Mouse (Mus musculus) liver, adult (tissue): ENCODE results near the gene Atpaf1.

ENCODE experiments used
- GATA4 ChIP-seq: IDR thresholded peaks from 2 replicates; pipeline ENCODE4 v1.6.1; 2014; ENCODE audit warnings: mild to moderate bottlenecking, low read length; ENCODE audit not compliant: insufficient replicate concordance

Gene Atpaf1

DNA sequence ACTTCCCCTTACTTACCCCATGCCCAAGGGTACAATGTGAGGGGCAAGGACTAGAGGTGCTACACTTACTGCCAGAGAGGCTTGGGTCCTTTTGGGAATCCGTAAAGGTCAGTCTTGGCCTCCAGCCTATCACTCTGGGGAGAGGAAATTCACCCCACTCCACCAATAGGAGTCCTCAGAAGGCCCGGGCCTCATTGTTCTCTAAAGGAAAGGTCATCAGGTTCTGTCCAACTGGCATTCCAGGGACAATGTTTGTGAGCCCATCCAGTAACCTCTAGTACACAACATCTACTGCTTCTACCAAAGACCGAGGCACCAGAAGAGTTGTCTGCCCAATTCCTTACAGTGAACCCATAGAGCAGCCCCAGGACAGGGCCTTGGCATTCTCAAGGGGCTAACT, 3.7 kb upstream of the Atpaf1 start, which contains the start of gene Tex38:
Tex38 (minus strand) TSS at position 101 of the 400 bp plus-strand sequence.
- TF ChIP-seq GATA4, result no peak

DNA sequence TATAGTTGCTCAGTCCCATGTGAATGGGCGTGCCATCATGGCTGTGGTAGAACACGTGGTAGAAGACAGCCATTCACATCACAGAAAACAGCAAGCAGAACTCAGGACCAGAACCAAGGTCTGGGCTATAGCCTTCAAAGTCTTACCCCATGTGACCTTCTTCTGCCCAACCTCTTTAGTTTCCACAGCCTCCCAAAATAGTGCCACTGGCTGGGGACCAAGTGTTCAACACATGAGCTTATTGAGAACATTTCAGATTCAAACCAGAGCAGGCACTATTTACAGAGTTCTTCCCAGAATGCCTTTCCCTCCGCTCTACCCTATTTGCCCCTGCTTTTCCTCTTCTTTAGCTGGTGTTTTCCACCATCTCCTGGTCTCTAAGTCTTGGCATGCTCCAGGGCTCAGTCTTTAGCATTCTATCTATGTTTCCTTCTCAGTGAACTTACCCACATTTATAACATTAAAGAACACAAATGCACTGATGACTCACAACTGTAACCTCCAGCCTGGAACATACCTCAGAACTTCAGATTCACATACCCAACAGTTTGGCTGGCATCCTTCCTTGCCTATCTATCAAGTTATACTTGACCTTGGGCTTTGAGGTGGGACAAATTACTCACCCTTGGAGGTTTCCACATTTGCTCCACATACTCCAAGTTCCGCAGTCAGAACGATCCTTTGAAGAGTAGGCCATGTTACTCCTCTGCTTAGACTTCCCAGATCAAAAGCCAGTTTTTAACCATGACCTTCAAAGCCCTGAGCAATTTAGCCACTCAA, 2.4 kb upstream of the Atpaf1 start:
- no peak for TF ChIP-seq GATA4

DNA sequence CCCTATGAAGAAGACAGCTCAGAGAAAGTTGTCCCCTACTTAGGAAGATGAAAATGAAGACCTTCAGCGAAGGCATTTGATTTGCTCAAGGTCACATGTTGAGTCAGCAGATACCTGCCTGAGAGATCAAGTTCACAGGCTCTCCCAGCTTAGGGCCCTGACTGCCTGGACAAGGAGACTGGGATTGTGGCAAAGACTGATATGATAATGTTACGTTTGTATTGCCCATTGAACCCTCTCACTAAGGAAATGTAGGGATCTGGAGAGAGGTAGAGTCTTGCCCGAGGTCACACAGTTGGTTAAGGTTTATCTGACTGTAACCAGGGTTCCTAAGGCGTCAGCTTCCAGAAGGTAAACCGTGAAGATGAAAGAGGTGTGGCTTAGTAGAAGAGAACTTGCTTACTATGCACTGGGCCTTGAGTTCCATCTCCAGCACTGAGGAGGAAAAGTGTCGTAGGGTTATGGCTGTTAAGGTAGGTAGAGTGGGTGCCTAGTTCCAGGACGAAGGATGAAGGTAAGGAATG, 961 bp downstream of the Atpaf1 start:
- no peak for TF ChIP-seq GATA4

DNA sequence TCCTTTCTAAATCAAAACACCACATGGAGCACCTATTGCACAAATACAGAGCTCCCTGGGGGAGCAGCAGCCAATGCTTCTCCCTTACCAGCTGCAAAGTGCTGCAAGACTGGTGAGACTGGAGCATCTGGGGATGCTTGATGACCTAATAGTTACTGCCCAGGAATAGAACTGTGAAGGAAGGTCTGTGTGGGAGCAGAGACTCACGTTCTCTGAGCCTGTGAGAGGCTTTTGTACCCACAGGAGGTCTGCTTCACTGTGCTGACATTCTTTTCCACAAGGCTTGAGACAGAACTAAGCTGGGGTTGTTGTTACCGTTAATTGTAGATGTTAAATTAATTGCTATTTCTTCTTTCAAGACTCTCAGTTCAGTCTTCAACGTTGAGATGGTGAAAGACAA, 6.3 kb downstream of the Atpaf1 start:
- no peak for TF ChIP-seq GATA4

DNA sequence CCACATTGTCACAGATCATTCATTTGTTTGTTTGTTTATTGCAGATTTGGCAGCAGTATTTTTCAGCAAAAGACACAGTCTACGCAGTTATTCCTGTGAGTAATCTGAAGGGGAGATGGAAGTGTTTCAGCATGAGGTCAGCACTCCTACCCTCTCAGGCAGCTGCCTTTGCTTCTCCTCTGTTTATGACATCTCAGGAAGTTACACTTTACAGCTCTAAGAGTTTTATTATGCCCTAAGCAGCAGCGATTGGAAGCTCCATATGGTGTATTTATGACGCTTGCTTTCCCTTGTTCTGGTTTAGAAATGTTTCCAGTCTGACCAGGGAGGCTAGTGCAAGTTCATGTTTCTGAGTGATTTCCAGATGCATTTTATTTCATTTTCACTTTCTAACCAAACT, 10.7 kb downstream of the Atpaf1 start:
- no peak for TF ChIP-seq GATA4

DNA sequence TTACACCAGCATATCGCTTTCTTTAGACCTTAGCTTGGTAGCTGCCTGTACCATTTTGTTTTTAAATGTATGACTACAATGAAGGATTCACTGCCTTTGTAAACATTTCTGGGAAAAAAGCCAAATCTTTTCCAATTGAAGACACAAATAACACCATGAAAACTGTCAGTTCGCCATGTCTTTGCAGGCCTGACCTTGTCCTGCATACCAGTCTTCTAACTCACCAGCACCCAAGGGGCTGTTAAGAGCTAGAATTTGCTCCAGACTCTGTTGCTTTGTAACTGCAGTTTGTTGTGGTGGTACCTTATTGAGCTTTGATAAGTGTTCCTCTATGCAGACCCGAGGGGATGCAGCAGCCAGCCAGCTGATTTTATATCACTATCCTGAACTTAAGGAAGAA, 15.4 kb downstream of the Atpaf1 start:
- TF ChIP-seq GATA4, result no peak

DNA sequence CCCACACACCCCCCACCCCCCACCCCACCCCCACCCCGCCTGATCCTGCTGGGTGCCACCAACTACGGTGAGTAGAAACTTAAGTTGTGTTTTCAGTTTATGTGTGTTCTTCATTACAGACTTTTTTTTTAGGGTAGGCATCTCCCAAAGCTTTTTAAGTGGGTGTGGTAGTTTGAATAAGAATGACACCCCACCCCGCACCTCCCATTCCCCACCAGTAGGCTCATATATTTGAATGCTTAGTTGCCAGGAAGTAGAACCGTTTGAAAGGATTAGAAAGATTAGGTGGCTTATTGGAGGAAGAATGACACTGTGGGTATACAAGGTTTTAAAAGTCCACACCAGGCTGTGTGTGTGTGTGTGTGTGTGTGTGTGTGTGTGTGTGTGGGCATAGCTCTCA, 27.7 kb downstream of the Atpaf1 start:
- no peak for TF ChIP-seq GATA4

DNA sequence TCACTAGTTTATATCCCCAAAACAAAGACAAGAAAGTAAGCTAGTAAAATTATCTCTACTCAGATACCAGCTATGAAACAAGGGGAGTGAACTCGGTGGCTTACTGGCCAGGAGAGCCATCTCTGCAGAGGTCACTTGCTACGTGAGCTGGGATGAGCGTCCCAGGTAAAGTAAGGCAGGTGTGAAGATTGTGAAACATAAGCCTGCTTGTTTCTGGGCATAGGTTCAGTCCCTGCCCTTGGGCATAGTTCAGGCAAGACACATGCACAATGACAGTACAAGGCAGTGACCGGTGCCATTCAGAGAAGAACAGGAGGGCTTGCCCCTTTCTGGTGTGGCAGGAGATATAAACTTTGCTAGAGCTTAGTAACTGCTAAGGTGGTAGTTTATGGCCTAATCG, 31.0 kb downstream of the Atpaf1 start:
- no peak for TF ChIP-seq GATA4

DNA sequence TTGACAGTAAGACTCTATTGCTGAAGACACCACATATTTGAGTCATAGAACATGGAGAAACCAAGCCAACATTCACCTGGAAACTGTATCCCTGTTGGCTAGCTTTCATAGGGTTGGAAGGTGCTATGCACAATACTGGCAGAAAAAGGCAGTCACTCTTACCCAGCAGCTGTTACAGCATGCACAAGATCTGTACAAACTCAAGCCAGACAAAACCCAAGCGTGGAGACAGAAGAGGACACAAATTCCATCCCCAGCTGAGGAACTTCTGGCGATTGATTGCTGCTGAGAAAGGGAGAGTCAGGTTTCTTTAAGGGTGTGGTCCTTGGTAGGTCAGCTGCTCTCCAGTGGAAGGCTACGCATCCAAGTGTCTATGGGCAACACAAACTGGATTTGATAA, 35.6 kb downstream of the Atpaf1 start:
- TF ChIP-seq GATA4, result no peak

DNA sequence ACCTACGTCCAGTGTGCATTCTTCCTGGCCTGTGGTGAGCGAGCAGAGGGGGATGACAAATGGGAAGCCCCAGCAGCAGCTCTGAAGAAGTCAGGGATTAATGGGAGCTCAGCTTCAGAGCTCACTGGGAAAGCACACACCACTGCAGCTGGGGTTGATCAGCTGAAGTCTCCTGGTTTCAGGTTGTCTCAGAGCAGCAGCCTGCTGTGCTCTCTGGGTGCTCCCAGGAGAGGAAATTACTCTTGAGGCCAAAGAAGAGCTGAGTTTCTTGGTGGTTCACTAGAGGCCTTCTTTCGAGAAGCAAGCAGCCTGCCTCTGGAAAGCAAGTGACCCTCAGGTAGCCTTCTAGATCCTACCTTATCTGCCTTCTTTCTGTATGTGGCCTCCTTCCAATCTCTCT, 36.3 kb downstream of the Atpaf1 start:
- TF ChIP-seq GATA4, result no peak

DNA sequence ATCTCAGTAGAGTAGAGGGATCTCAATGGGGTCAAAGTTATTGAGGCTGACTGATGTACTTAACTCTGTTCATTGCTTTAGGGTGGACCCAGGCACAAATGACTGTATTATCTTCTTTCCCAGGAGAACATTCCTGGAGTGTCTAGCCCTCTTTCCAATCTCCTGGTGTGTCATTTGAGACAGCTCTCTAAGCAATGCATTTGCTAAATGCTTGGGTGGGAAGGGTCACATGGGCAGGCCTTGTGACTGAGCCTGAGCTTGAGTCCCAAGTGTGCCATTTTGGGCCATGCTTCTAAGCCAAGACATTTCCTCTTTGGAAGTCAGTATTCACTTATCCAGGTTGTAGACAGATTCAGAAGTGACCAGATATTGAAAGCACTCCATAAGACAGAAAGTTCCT, 36.8 kb downstream of the Atpaf1 start:
- no peak for TF ChIP-seq GATA4

DNA sequence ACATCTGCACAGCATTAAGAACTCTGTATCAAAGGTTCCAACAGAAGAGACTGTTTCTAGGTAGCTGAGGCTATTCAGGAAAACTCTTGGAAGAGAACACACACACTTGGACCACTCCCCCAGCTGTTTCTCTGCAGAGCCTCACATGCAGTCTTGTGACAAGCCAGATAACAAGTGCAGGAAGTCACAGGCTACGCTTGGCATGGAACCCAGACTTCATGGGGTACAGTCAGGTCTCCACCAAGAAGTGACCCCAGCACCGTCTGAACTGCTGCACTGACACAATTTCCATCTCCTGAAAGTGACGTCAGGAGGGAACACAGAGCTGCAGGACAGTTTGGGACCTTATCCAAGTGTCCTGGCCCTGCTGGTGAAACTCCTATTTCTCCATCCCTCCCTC, 37.3 kb downstream of the Atpaf1 start:
- peak; percentile 79; the same call in 1 of the 2 replicates for TF ChIP-seq GATA4

DNA sequence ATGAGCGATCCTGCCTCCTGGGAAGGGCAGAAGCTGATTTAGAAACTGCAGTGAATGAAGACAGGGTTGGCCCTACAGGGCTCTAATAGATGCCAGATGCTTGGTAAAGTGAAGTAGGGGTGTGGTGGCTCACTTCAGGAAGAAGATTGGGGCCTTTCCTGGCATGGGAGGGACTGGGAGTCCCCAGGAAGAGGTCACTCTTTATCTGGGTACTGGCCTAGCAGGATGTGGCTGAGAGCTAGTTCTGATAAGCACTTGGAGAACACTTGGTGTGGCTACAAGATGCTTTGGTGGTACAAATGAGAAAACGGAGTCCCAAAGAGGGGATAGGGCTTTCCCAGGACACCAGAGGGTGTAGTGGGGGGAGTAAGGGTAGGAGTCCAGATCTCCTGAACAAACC, 39.6 kb downstream of the Atpaf1 start:
- TF ChIP-seq GATA4, result peak; percentile 83; the same call in 1 of the 2 replicates

DNA sequence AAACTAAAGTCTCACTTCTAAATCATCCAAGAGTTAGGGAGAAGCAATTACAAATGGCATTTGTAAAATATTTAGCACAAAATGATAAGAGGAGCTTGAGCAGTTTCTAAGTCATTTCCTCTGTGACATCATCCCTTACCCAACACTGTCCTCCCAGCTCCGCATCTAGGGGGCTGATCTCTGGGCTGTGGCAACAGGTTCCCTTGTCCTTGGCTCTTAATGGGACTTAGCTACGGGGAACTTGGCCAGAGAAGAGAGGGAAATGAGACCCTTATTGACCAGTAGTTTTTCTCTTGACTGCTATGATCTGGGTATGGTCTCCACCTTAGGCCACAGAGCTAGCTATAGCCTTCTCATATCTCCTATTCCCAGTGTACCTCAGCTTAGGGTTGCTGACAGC, 40.7 kb downstream of the Atpaf1 start:
- no peak for TF ChIP-seq GATA4

DNA sequence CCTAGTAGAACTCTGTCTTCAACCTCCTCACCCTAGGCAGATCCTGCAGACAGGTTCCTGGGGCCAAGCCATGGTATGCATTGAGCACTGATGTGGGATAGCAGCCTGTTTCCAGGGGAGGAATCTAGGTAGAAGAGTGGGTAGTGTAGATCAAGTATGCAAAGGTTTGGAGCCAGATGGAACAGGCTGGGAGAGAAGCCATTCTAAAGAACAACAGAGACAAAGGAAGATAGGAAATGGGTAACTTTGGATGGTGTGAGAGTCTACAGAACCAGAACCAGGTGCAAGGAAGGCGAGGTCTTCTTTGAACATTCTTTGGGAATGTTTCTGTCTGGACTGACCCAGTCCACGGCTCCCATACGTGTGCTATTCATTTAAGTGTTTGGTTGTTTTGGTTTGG, 42.5 kb downstream of the Atpaf1 start:
- no peak for TF ChIP-seq GATA4

DNA sequence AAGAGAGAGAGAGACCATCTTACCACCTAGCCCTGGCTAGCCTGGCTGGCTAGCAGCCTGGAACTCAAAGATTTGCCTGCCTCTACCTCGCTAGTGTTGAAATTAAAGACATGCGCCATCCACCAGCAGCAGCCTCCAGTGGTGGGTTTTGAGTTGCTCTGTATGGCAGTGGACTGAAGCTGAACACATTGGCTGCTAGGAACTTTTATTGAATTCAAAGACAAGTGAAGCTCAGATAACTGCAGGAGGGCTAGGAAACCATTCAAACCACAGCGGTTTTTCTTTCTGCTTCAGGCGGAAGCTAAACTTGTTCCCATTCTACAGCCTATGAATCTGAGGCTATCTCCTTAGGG, 42.9 kb downstream of the Atpaf1 start:
- TF ChIP-seq GATA4, result no peak
